Mouse (Mus musculus) cerebellum, adult 9-10 months (tissue): ENCODE results near the gene Mkln1.
"Not testable (repeated sequence)": the region's sequence is repeated elsewhere in the genome, so short reads cannot be mapped to it uniquely, and the experiment has no call there.

Experiments
- DNase-seq: peaks from one replicate; pipeline ENCODE4 v3.0.0; 2022

Mkln1 gene

GRCm38 (mm10) chr6:31560138-31560959 lies 161.8 kb downstream of the Mkln1 start:
- DNase-seq, result no peak

GRCm38 (mm10) chr6:31561948-31562347 lies 163.4 kb downstream of the Mkln1 start:
- not testable (repeated sequence) for DNase-seq

GRCm38 (mm10) chr6:31562371-31563080 lies 164.0 kb downstream of the Mkln1 start:
- DNase-seq, result no peak

GRCm38 (mm10) chr6:31563235-31564181 lies 165.0 kb downstream of the Mkln1 start, which contains the start of gene Podxl:
Podxl (minus strand) TSS chr6:31563981.
- peak; percentile 6 for DNase-seq

- DNase-seq, result peak; percentile 4
These were observed 165.6 kb downstream of the Mkln1 start for GRCm38 (mm10) chr6:31564182-31564531.

- DNase-seq, result peak; percentile 1
These were observed 166.4 kb downstream of the Mkln1 start for GRCm38 (mm10) chr6:31564901-31565391.
